Mouse (Mus musculus) frontal cortex, postnatal 25 days (tissue): ENCODE results near the gene Celsr1.
A peak's percentile ranks its signal among the peaks of the same experiment; 100 is the strongest.
"Not testable (repeated sequence)": the region's sequence is repeated elsewhere in the genome, so short reads cannot be mapped to it uniquely, and the experiment has no call there.

Experiments used
- DNase-seq, 2 experiments: peaks; one replicate each; pipeline ENCODE4 v3.0.0; 2022; ENCODE audit warnings: low spot score in 2 of 2

Celsr1 gene

GRCm38 (mm10) chr15:85896284-85896683 lies 137.3 kb downstream of the Celsr1 start:
- DNase-seq, result peak; percentile 77 to 82

DNA sequence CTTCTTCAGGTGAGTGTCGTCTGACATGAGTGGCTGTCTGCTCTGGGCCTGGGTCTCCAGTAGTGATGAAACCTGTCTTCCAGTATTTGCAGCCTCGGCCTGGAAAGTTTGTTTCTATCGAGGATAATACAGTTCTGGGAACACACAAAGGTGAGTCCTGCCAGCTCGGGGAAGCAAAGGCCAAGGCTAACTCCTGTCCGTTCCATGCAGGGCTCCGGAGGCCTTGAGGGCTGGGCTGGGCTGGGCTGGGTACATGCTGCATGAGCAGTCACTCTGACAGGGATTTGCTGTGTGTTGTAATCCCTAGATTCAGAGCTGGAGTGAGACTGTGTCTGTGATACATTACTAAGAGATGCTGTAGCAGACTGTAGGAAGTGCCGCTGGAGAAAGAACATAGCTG lies 139.7 kb downstream of the Celsr1 start:
- DNase-seq, result no peak

- DNase-seq, result no peak
Observed at GRCm38 (mm10) chr15:85892498-85893118, 141.0 kb downstream of the Celsr1 start.

DNA sequence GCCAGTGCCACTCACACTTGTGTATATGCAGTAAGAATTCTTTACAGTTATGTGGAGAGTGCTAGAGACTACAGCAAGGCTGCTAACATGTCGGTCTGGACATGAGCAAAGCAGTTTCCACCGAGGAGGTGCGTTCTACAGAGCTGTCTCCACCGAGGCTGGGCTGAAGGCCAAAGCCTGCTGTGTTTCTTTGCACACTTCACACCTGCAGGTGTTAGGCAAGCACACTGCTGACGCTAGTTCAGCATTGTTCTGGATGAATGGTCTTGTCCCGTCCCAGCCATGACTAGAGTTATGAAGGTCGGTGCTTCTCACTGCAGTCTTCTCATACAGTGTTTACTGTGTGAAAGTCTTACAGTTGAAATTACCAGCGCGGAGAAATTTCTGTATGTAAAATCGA lies 141.6 kb downstream of the Celsr1 start:
- no peak for DNase-seq

DNA sequence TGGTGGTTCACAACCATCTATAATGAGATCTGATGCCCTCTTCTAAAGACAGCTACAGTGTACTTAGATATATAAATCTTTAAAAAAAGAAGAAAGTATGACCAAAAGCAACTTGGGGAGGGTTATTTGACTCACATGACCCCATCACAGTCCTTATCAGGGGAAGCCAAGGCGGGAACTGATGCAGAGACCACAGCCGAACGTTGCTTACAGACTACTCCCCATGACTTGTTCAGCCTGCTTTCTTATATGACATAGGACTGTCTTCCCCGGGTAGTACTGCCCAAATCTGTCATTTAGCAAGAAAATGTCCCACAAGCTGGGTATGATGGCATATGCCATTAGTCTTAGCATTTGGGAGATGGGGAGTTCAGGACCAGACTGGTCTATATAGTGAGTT lies 144.3 kb downstream of the Celsr1 start:
- no peak for DNase-seq

- no peak for DNase-seq
Observed at GRCm38 (mm10) chr15:85885606-85886005, 148.0 kb downstream of the Celsr1 start.

DNA sequence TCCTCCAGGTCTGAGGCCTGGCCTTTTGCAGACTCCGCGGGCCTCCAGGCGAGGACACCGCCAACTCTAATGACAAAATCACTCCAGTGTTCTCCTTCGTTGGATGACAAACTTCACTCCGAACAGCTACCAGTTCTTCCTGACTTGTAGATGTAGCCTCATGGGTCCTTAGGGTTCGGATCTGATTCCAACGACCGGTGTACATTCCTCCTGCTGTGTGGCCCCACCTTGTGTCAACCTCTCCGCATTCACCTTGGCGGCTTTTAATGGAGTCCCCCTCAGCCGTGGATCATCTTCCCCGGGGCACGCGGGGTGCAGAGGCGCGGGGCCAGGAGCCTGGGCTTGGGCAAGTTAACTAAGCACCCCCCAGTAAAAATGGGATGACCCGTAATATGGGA lies 154.1 kb downstream of the Celsr1 start:
- DNase-seq, result peak in 1 of 2 experiments; percentile 18

GRCm38 (mm10) chr15:85878848-85879497 lies 154.6 kb downstream of the Celsr1 start, which contains the start of gene Trmu:
TSS of gene Trmu (plus strand) at chr15:85879312.
- peak; percentile 82 to 83 for DNase-seq

GRCm38 (mm10) chr15:85877336-85877735 lies 156.2 kb downstream of the Celsr1 start:
- DNase-seq, result no peak

GRCm38 (mm10) chr15:85867696-85868095 lies 165.9 kb downstream of the Celsr1 start:
- peak; percentile 49 to 74 for DNase-seq

DNA sequence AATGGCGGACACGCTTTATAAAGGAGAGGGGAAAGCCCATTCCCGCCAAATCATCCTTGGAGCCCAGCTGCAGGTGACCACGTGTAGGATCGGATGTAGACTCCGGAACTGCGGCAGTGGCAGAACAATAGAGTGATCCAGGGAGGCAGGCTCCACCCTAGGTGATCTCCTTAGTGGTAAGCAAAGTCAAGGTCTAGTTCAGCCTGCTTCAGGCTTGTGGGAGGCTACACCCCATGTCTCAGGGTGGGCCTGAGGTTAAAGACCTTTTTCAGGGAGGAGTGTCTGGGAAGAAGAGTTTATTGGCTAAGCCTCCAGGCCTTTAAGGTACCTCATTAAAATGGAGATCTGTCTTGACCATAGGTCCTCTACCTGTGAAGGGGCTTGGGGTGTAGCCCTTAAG lies 167.7 kb downstream of the Celsr1 start:
- DNase-seq, result not testable (repeated sequence)

DNA sequence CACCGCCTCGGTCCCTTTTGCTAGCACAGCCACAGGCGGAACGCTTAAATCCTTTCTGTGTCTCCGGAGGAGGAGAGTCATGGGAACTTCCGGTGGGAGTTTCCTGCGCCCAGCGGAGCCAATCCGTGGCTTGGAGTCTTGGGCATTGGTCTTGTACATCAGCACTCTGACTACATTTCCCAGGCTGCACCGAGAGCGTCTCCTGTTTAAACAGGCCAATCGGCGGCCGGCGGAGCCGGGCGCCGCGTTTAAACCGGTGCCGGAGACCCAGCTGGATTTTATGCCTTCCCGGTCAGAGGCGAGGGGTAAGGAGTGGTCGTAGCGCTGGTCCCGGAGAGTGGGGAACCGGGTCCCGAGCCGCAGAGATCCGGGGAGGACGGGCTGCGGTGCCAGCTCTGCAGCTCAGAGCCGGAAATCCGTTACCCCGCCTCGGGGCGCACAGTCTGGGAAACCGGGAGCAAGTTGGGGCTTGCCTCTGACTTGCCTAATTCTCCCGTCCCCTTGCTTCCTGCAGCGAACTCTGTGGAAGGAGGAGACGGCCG lies 174.0 kb downstream of the Celsr1 start, which contains the start of gene Gtse1:
Gene Gtse1 (plus strand): TSS at position 256 of the 542 bp plus-strand sequence.
- DNase-seq, result peak; percentile 86 to 90

GRCm38 (mm10) chr15:85858980-85859489 lies 174.5 kb downstream of the Celsr1 start:
- peak in 1 of 2 experiments; percentile 10 for DNase-seq

DNA sequence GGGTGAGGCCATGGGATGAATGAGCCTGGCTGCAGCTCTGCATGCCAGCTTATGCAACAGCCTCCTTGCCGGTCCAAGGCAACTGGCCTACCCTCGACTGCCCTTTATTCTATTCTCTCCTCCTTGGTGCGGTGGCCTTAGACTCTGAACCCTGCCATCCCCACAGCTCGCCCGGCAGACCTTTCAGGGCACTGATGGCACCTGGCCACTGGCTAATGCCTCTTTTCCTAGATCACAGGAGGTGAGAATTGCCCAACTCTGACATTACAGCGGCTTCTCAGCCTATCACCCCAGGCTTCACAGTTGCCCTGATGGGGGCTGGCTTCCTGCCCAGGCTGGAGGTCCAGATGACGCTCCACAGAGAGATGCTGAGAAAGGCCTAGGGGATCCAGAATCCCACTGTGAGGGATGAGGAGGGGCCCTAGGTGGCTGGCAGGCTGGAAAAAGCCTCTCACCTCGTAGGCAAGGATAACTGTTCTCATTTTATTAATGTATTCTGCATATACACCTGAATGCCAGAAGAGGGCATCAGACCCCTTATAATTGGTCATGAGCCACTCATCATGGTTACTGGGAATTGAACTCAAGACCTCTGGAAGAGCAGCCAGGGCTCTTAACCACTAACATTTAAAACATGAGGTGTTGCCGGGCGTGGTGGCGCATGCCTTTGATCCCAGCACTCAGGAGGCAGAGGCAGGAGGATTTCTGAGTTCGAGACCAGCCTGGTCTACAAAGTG lies 181.8 kb downstream of the Celsr1 start:
- DNase-seq, result no peak
